Mouse (Mus musculus) urinary bladder, adult 2 months (tissue): Measurements from ENCODE around the gene Cenps. TPM values are rescaled to one million over a fixed set of nuclear protein-coding genes. Genes with fewer than 3 reads are reported as not detected.
"Not testable (repeated sequence)": the region's sequence is repeated elsewhere in the genome, so short reads cannot be mapped to it uniquely, and the experiment has no call there.

Source experiments
- DNase-seq: peaks from one replicate; pipeline ENCODE4 v3.0.0; 2022; ENCODE audit warnings: low spot score
- polyA plus RNA-seq: library from polyadenylated mRNA; depleted of rRNA; stranded (reverse); fragments of >200 nt; gene quantifications from 2 replicates; pipeline ENCODE4 v1.2.3, GENCODE M21; 2012; rRNA removed

Gene Cenps
- polyA plus RNA-seq, 1 experiment = 5.4 TPM

- DNase-seq = not testable (repeated sequence)
These were observed 17.4 kb downstream of the Cenps start for GRCm38 (mm10) chr4:149119978-149120562.

DNA sequence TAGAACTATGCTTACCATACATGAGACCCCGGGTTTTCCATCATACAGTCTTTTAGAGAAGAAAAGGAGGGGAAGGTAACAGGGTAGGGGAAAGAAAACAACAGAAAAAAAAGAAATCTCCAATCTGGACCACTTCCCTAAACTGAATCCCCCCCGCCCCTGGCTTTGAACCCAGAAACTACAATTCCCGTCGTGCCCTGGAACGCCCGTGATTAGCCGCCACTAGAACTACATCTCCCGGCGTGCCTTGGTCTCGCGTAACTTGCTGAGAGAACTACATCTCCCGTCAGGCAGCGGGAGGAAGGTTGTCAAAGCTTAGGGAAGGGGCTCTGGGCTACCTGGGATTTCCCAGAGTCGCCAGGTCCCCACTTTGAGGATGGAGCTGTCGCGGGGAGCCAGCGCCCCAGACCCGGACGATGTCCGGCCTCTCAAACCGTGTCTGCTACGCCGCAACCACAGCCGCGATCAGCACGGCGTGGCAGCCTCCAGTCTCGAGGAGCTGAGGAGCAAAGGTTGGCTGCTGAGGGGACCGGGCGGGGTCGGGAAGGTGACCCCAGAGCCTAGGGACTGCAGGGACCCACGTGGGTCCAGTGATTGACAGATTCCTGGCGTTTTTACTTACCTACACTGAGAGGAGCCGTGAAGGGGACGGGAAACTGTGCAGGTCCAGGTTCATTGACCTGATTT is 33.4 kb downstream of the Cenps start, which contains the start of gene Dffa:
Gene Dffa (plus strand): TSS at position 272 of the 687 bp plus-strand sequence.
- DNase-seq = peak; percentile 68

DNA sequence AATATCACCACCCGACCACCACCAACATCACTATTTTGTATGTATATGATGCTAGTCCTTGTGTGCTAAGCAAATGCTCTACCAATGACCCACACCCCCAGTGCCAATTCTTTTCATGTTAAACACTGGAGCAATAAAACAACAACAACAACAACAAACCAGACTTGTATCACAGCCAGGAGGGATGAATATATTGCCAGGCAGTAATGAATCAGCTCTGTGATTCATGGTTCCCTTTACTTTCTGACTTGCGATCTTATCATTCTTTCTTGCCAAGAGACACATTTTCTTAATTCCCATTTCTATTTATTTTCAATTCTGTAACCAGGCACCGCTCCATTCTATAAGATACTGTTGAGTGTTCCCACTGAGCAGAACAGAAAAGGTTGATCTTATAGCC is 36.0 kb downstream of the Cenps start:
- no peak for DNase-seq

DNA sequence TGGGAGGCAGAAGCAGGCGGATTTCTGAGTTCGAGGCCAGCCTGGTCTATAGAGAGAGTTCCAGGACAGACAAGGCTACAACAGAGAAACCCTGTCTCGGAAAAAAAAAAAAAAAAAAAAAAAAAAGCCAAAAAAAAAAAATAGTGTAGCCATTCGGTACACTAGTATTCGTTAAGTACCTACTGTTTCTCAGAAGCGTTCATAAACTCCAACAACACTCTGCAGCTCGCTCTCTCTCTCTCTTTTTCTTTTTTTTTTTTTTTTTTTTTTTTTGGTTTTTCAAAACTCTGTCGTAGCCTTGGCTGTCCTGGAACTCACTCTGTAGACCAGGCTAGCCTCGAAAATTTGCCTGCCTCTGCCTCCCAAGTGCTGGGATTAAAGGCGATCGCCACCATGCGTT is 37.0 kb downstream of the Cenps start:
- not testable (repeated sequence) for DNase-seq

- DNase-seq = peak; percentile 80
These were observed 37.9 kb downstream of the Cenps start, which contains the start of gene Pex14 for GRCm38 (mm10) chr4:149099369-149100017. Pex14 (minus strand) TSS chr4:149099876.

DNA sequence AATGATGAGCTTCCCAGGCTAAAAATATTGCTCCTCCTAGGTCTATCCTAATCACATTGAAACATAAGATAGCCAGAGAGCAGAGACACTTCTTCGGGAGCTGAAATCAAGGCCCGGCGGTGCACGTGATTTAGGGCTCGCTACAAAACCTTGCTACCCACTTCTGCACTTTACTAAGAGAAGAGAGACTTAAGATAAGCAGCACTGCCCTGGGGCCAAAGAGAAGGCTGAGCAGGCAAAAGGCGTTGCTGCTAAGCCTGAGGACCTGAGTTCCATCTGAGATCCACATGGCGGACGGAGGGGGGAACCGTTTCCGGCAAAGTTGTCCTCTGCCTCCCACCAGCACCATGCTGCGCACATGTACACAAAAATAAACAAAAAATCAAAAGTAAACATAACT is 38.9 kb downstream of the Cenps start:
- DNase-seq = no peak

DNA sequence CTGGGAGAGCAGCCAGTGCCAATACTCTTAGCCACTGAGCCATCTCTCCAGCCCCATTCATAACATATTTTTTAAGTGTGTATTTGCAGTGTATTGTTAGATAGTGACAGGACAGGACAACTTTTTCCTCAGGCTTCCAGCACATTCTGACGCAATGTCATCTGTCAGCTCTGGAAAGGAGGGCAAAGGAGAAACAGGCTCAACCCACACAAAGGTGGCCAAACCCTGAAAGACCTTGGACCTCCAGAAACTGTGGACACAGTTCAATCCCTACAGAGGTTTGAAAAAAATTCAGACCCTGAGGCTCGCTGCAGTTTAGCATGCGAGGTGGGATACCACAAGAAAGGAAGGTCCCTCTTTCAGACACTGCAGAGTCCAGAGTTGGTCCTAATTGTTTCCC is 39.5 kb downstream of the Cenps start:
- DNase-seq = no peak

DNA sequence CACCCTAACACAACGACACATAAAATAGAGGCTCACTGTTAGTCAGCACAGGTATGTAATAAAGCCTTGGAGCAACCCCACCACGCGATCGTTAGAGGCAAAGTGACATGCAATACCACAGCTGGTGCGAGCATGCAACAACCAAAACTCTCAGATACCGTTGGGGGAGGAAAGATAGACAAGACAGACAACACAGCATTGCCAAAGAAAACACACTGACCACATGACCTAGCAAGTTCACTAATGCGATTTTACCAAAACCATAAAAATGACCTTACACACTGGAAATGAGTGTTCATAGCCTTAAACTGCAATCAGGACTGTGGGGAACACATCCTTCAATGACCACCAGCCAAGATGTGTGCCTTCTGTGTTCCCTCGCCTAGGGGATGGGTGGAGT is 46.1 kb downstream of the Cenps start:
- DNase-seq = no peak

- DNase-seq = no peak
These were observed 52.0 kb downstream of the Cenps start for GRCm38 (mm10) chr4:149085381-149085780.

GRCm38 (mm10) chr4:149081528-149081927 is 55.9 kb downstream of the Cenps start:
- peak; percentile 66 for DNase-seq

- no peak for DNase-seq
These were observed 57.3 kb downstream of the Cenps start for GRCm38 (mm10) chr4:149080111-149080510.

DNA sequence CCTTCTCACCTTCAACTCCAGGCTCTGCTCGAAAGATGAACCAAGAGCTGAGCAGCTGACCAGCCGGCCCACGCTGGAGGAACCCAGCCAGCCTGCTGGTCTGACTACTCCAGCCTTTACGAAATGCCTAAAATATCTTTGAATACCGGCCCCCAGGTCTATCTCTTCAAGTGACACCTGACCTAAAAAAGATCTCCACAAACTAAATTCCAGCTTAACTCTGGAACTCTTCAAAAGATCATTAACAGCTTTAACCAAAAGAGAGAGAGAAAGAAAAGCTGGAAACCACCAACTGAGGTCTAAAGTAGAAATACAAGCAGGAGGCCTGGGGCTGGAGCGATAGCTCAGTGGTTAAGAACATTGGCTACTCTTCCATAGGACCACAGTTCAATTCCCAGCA is 57.8 kb downstream of the Cenps start:
- no peak for DNase-seq

- DNase-seq = no peak
These were observed 59.2 kb downstream of the Cenps start for GRCm38 (mm10) chr4:149078261-149078660.

Other genes starting within 250 kb of the Cenps start
- gene Pex14, start 37.8 kb downstream of the Cenps start, polyA plus RNA-seq = 31.1 and 31.8 TPM in 2 replicates
- 28.6 and 32.9 TPM in 2 replicates for gene Dffa, start 33.5 kb downstream of the Cenps start, polyA plus RNA-seq
- not detected in 2 replicates for gene Cort, start 10.9 kb downstream of the Cenps start, polyA plus RNA-seq
- gene Pgd, start 29.1 kb upstream of the Cenps start, polyA plus RNA-seq = 114 and 117 TPM in 2 replicates
- gene Kif1b, start 170.1 kb upstream of the Cenps start, polyA plus RNA-seq = 39.7 and 42.1 TPM in 2 replicates